Mouse (Mus musculus) CH12.LX (cell line): ENCODE data around the gene Pld3.

ENCODE experiments used
- CTCF ChIP-seq, 2 experiments: IDR thresholded peaks in 1 of 2; conservative IDR thresholded peaks in 1 of 2; 2 replicates each; pipeline ENCODE4 v1.5.1; 2011 to 2012; ENCODE audit warnings: low read depth in 2 of 2, low read length in 2 of 2, improper control_type of control experiment in 1 of 2, inconsistent platforms in 1 of 2, mild to moderate bottlenecking in 1 of 2, moderate library complexity in 1 of 2
- ELF1 ChIP-seq: IDR thresholded peaks from 2 replicates; pipeline ENCODE4 v1.6.1; 2014; ENCODE audit warnings: low read depth, mild to moderate bottlenecking, inconsistent platforms, low read length, improper control_type of control experiment
- EP300 ChIP-seq: IDR thresholded peaks from 2 replicates; pipeline ENCODE4 v1.6.1; 2011; ENCODE audit warnings: low read length, improper control_type of control experiment
- ETS1 ChIP-seq: conservative IDR thresholded peaks from 2 replicates; pipeline ENCODE4 v1.6.1; 2012; ENCODE audit warnings: low read depth, mild to moderate bottlenecking, inconsistent platforms, low read length, improper control_type of control experiment, moderate library complexity
- MEF2A ChIP-seq: IDR thresholded peaks from 2 replicates; pipeline ENCODE4 v1.6.1; 2014; ENCODE audit warnings: low read depth, mild to moderate bottlenecking, inconsistent platforms, low read length, improper control_type of control experiment, borderline replicate concordance
- NRF1 ChIP-seq: IDR thresholded peaks from 2 replicates; pipeline ENCODE4 v1.6.1; 2014; ENCODE audit warnings: low read depth, mild to moderate bottlenecking, inconsistent platforms, low read length, improper control_type of control experiment, moderate library complexity
- POLR2A ChIP-seq: IDR thresholded peaks from 2 replicates; pipeline ENCODE4 v1.6.1; 2011; ENCODE audit warnings: low read depth, mild to moderate bottlenecking, improper control_type of control experiment, low read length
- POLR2AphosphoS2 ChIP-seq: IDR thresholded peaks from 2 replicates; pipeline ENCODE4 v1.6.1; 2011; ENCODE audit warnings: low read depth, low read length, improper control_type of control experiment
- SMC3 ChIP-seq: IDR thresholded peaks from 2 replicates; pipeline ENCODE4 v1.6.1; 2011; ENCODE audit warnings: low read depth, low read length, improper control_type of control experiment
- TBP ChIP-seq: conservative IDR thresholded peaks from 2 replicates; pipeline ENCODE4 v1.6.1; 2011; ENCODE audit warnings: low read depth, low read length, improper control_type of control experiment
- TCF12 ChIP-seq: IDR thresholded peaks from 2 replicates; pipeline ENCODE4 v1.6.1; 2014; ENCODE audit warnings: low read depth, mild to moderate bottlenecking, inconsistent platforms, low read length, improper control_type of control experiment
- USF2 ChIP-seq: conservative IDR thresholded peaks from 2 replicates; pipeline ENCODE4 v1.6.1; 2011; ENCODE audit warnings: low read depth, low read length, improper control_type of control experiment

- no peak for TF ChIP-seq ELF1
- no peak for TF ChIP-seq CTCF (conservative IDR thresholded peaks at IDR 0.05 in 1 of 2, IDR thresholded peaks at IDR 0.05 in 1 of 2; ENCODE audit: low read depth in 2 of 2, low read length in 2 of 2)
- TF ChIP-seq TCF12: no peak
- no peak for TF ChIP-seq POLR2A
- TF ChIP-seq POLR2AphosphoS2: no peak
- TF ChIP-seq NRF1: no peak
- no peak for TF ChIP-seq EP300
- no peak for TF ChIP-seq TBP
- no peak for TF ChIP-seq USF2
- no peak for TF ChIP-seq SMC3
- no peak for TF ChIP-seq MEF2A
- no peak for TF ChIP-seq ETS1
These were observed 14.2 kb downstream of the Pld3 start for GRCm38 (mm10) chr7:27538797-27539196.
